10 mouse cellular contexts compared by ENCODE assay signal in genomic region chr1:63129273-63129672, GRCm38 (mm10). TPM values are rescaled to one million over a fixed set of nuclear protein-coding genes. Genes with fewer than 3 reads are reported as not detected.
A peak's percentile ranks its signal among the peaks of the same experiment; 100 is the strongest.
DNase-seq lines count a peak whose midpoint lies in the region; ATAC-seq lines count a peak whose summit lies in the region.
"Had no signal": no experiment of that assay in that cellular context is flagged by ENCODE, and none has a peak within 500 bp of the region (broad histone marks: within the 10 kb centered on the region; RNA-seq: fewer than 3 reads in every experiment).

No protein-coding gene starts in this region.

- peaks cover 10% of the 10 kb centered on the region for H3K4me1 ChIP-seq in heart, embryonic 11.5 days (ENCODE audit: control insufficient read depth, insufficient read depth, low read length)
- H3K4me1 ChIP-seq in megakaryocyte, embryonic 14.5 days = peaks cover 42% of the 10 kb centered on the region

- no peak overlapping the region for H3K27ac ChIP-seq in heart, embryonic 11.5 days (ENCODE audit: low read depth, low read length)

- H3K4me2 ChIP-seq in heart, embryonic 11.5 days = peak overlapping the region; percentile 73

- no peak for DNase-seq in heart, postnatal 36 days
- peak; percentile 11 to 34 for DNase-seq in kidney, postnatal 36 days
- DNase-seq in retina, embryonic 14.5 days (ENCODE audit: low spot score) = peak; percentile 22
- no peak for DNase-seq in frontal cortex, postnatal 14 days (ENCODE audit: low spot score in 2 of 2)
- no peak for DNase-seq in cerebellum, postnatal 4 days (ENCODE audit: low spot score in 2 of 2)
- DNase-seq: cerebellum, adult 2 months; gastrocnemius, postnatal 14 days had no signal

- peaks cover 1% of the 10 kb centered on the region for H3K36me3 ChIP-seq in heart, embryonic 11.5 days (ENCODE audit: control insufficient read depth, insufficient read depth, low read length)
- peaks cover 57% of the 10 kb centered on the region for H3K36me3 ChIP-seq in megakaryocyte, embryonic 14.5 days (replicated peaks; ENCODE audit: low read length)

- peak overlapping the region; percentile 34 for H3K4me3 ChIP-seq in heart, embryonic 11.5 days (ENCODE audit: low read depth, low read length)
- H3K4me3 ChIP-seq in megakaryocyte, embryonic 14.5 days (replicated peaks) = peak overlapping the region; percentile 23

- no peak overlapping the region for H3K9ac ChIP-seq in heart, embryonic 11.5 days (ENCODE audit: low read depth, low read length)

- WGBS in heart, embryonic 11.5 days (ENCODE audit: insufficient replicate concordance) = 75% methylated on average over 3 of the region's 3 CpGs

- H3K27me3 ChIP-seq in heart, embryonic 11.5 days (ENCODE audit: control insufficient read depth, insufficient read depth, low read length) = no peaks in the 10 kb centered on the region
- no peaks in the 10 kb centered on the region for H3K27me3 ChIP-seq in megakaryocyte, embryonic 14.5 days (replicated peaks)

- ATAC-seq in heart, embryonic 11.5 days (replicated peaks; ENCODE audit: insufficient number of reproducible peaks, low FRiP score, low TSS enrichment) = no peak
- ATAC-seq in megakaryocyte, adult 5-6 weeks (ENCODE audit: poor library complexity, severe bottlenecking) = no peak

- intact Hi-C loops in heart, postnatal 36 days (cut with DNase I) = no loop called here

- H3K9me3 ChIP-seq in heart, embryonic 11.5 days (replicated peaks; ENCODE audit: control insufficient read depth, low read length) = no peaks in the 10 kb centered on the region
- H3K9me3 ChIP-seq in megakaryocyte, embryonic 14.5 days = 0 out of 2 replicates have a peak, but pooled peaks cover 3% of the 10 kb centered on the region

RNA-seq across cellular contexts. Expression of gene Ino80d, which starts 14.8 kb away (rescaled TPM):
- polyA plus RNA-seq in heart, embryonic 11.5 days (2014; fragmentation: Nextera tagmentation; extraction: Ambion mirVana) = 6.1 and 13.8 TPM in 2 replicates
- total RNA-seq in heart, postnatal 36 days (2021) = 10 to 100 TPM; 18.9 to 21.1 TPM
- polyA plus RNA-seq in megakaryocyte, embryonic 14.5 days (2012; ENCODE audit: insufficient read depth, low replicate concordance) = 1.2 and 2.3 TPM in 2 replicates
- total RNA-seq in megakaryocyte, adult 5-6 weeks (2015) = 35.5 and 36.0 TPM in 2 replicates
- 13.8 and 19.9 TPM in 2 replicates for total RNA-seq in megakaryocyte, adult 5-6 weeks (2017)

RNA-seq across cellular contexts. Expression of gene Eef1b2, which starts 47.4 kb away (rescaled TPM):
- 416 and 417 TPM in 2 replicates for polyA plus RNA-seq in heart, embryonic 11.5 days (2014; fragmentation: Nextera tagmentation; extraction: Ambion mirVana)
- 100 to 1,000 TPM; 413 to 418 TPM for total RNA-seq in heart, postnatal 36 days (2021)
- polyA plus RNA-seq in megakaryocyte, embryonic 14.5 days (2012; ENCODE audit: insufficient read depth, low replicate concordance) = 130 and 206 TPM in 2 replicates
- 882 and 903 TPM in 2 replicates for total RNA-seq in megakaryocyte, adult 5-6 weeks (2015)
- 1,598 and 1,756 TPM in 2 replicates for total RNA-seq in megakaryocyte, adult 5-6 weeks (2017)

RNA-seq across cellular contexts. Expression of gene Ndufs1, which starts 47.4 kb away (rescaled TPM):
- 285 and 339 TPM in 2 replicates for polyA plus RNA-seq in heart, embryonic 11.5 days (2014; fragmentation: Nextera tagmentation; extraction: Ambion mirVana)
- total RNA-seq in heart, postnatal 36 days (2021) = 100 to 1,000 TPM; 846 to 857 TPM
- polyA plus RNA-seq in megakaryocyte, embryonic 14.5 days (2012; ENCODE audit: insufficient read depth, low replicate concordance) = 1.5 and 10.8 TPM in 2 replicates
- total RNA-seq in megakaryocyte, adult 5-6 weeks (2015) = 91.8 and 101 TPM in 2 replicates
- 87.4 and 108 TPM in 2 replicates for total RNA-seq in megakaryocyte, adult 5-6 weeks (2017)

Comparison
In these comparisons a context has a peak if more than half of its experiments do, and no peak if none do; other contexts are left out.
1. DNase-seq: peak in kidney, postnatal 36 days (2 of 2) and retina, embryonic 14.5 days (single experiment); none in heart, postnatal 36 days (0 of 2), frontal cortex, postnatal 14 days (0 of 2) and cerebellum, postnatal 4 days (0 of 2).
2. RNA of gene Ndufs1, which starts 47.4 kb away (total RNA-seq): 846 to 857 TPM in heart, postnatal 36 days; 87.4 to 108 TPM in megakaryocyte, adult 5-6 weeks; every median in the first group is over 4 times any median in the second.